Mouse (Mus musculus) thymus, postnatal 14 days (tissue): ENCODE measurements around the gene 1700049E17Rik1.
"Not testable (repeated sequence)": the region's sequence is repeated elsewhere in the genome, so short reads cannot be mapped to it uniquely, and the experiment has no call there.

Experiments
- DNase-seq: peaks from one replicate; pipeline ENCODE4 v3.0.0; 2021

1700049E17Rik1 gene

GRCm38 (mm10) chr14:41924649-41925048, at the start of gene 1700049E17Rik1:
TSS of gene 1700049E17Rik1 (plus strand) at chr14:41924949.
- DNase-seq: not testable (repeated sequence)

- not testable (repeated sequence) for DNase-seq
Measured at GRCm38 (mm10) chr14:41907190-41907589, 17.6 kb upstream of the 1700049E17Rik1 start, which contains the start of gene Gm7980. TSS of gene Gm7980 (minus strand) at chr14:41907290.

- DNase-seq: not testable (repeated sequence)
Measured at GRCm38 (mm10) chr14:41943695-41944094, 18.9 kb downstream of the 1700049E17Rik1 start, which contains the start of gene 1700024B05Rik. TSS of gene 1700024B05Rik (plus strand) at chr14:41943995.

GRCm38 (mm10) chr14:41964095-41964494, 39.3 kb downstream of the 1700049E17Rik1 start:
- not testable (repeated sequence) for DNase-seq

GRCm38 (mm10) chr14:41967827-41968226, 43.1 kb downstream of the 1700049E17Rik1 start, which contains the start of gene Gm6401:
TSS of gene Gm6401 (minus strand) at chr14:41967927.
- not testable (repeated sequence) for DNase-seq

GRCm38 (mm10) chr14:41968596-41968995, 43.8 kb downstream of the 1700049E17Rik1 start:
- not testable (repeated sequence) for DNase-seq
